Mouse (Mus musculus) bone marrow macrophage, adult 2 months (primary cell): ENCODE measurements around the gene Fis1.

Source experiments
- CTCF ChIP-seq: IDR thresholded peaks from 2 replicates; pipeline ENCODE4 v1.5.1; 2012; ENCODE audit warnings: low read depth, mild to moderate bottlenecking, low read length, moderate library complexity
- POLR2A ChIP-seq: IDR thresholded peaks from 2 replicates; pipeline ENCODE4 v1.6.1; 2012; ENCODE audit warnings: mild to moderate bottlenecking, low read depth, low read length, borderline replicate concordance

DNA sequence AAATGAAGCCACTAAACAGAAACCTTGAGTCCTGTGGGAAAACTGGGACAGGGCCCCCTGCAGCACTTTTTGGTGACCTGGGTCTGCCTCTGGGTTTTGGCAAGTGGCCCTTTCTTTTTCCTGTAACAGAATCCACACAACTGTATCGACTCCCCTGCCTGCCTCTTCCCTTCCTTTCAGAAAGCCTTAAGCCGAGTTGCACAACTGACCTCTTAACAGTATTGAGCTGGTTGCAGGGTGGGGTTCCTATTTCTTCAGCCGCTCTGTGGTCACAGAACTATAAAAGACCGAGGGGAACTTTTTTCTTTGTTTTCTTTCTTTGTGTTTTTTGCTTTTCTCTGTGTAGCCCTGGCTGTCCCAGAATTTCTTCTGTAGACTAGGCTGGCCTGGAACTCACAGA, 24.7 kb downstream of the Fis1 start:
- TF ChIP-seq CTCF = no peak
- no peak for TF ChIP-seq POLR2A
